Mouse (Mus musculus) myocyte (in vitro differentiated cells): ENCODE measurements around the gene Gm20388.

Experiments used
- CEBPB ChIP-seq: IDR thresholded peaks from 2 replicates; pipeline ENCODE4 v1.6.1; 2011; ENCODE audit warnings: mild to moderate bottlenecking, moderate library complexity; ENCODE audit not compliant: poor library complexity, insufficient read depth, severe bottlenecking
- E2F4 ChIP-seq: IDR thresholded peaks from one replicate; pipeline ENCODE4 v1.6.1; 2011; ENCODE audit warnings: mild to moderate bottlenecking, control low read depth, moderate library complexity; ENCODE audit not compliant: insufficient read depth
- MYOG ChIP-seq, 3 experiments: IDR thresholded peaks; one replicate each; pipeline ENCODE4 v1.6.1; 2011; ENCODE audit warnings: control low read depth in 2 of 3, low read depth in 2 of 3, mild to moderate bottlenecking in 2 of 3; ENCODE audit not compliant: insufficient read length in 2 of 3, control insufficient read depth in 1 of 3, insufficient read depth in 1 of 3
- TCF12 ChIP-seq: IDR thresholded peaks from one replicate; pipeline ENCODE4 v1.6.1; 2011; ENCODE audit warnings: mild to moderate bottlenecking, control low read depth; ENCODE audit not compliant: poor library complexity, insufficient read depth, severe bottlenecking
- USF1 ChIP-seq: IDR thresholded peaks from one replicate; pipeline ENCODE4 v1.6.1; 2011; ENCODE audit warnings: low read depth, mild to moderate bottlenecking, control low read depth, moderate library complexity

DNA sequence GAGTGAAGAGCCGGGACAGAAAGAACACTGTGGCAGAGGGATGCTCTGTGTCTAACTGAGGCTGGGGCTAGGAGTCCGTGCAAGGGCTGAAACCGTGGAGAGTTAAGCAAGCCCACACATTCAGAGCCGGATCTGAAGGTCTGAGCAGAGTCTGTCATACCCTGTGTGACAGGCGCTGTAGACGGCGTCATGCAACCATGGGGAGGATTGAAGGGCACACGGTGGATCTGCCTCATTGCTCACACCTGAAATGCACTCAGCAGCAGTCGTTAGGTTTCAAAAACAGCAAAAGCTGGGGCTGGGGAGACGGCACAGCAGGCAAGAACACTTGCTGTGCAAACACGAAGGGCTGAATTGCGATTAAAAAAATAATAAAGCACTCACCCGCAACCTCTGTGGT is 433.9 kb downstream of the Gm20388 start:
- TF ChIP-seq E2F4 (no peak), MYOG (IDR thresholded peaks at IDR 0.05; ENCODE audit: control insufficient read depth in 1 of 3, insufficient read depth in 1 of 3, insufficient read length in 2 of 3, low read depth in 2 of 3) (no peak), USF1 (no peak), CEBPB (no peak), TCF12 (no peak)
